Comparison of ENCODE assay signal across 20 mouse cellular contexts in genomic region chr6:82428890-82429289, GRCm38 (mm10). TPM values are rescaled to one million over a fixed set of nuclear protein-coding genes. Genes with fewer than 3 reads are reported as not detected.
DNase-seq lines count a peak whose midpoint lies in the region; ATAC-seq and TF ChIP-seq lines count a peak whose summit lies in the region.
"Had no signal": no experiment of that assay in that cellular context is flagged by ENCODE, and none has a peak within 500 bp of the region (broad histone marks: within the 10 kb centered on the region; RNA-seq: fewer than 3 reads in every experiment).

No protein-coding gene starts in this region.

- H3K9me3 ChIP-seq in liver, postnatal 0 days (ENCODE audit: low read length): no peaks in the 10 kb centered on the region
- no peaks in the 10 kb centered on the region for H3K9me3 ChIP-seq in MEL (replicated peaks; ENCODE audit: insufficient read depth, low read length)
- H3K9me3 ChIP-seq: limb, embryonic 15.5 days had no signal

- ATAC-seq in liver, postnatal 0 days: no peak
- no peak for ATAC-seq in erythroblast, adult 5-6 weeks (replicated peaks; ENCODE audit: low FRiP score, poor library complexity, severe bottlenecking)
- ATAC-seq: inflammation-experienced regulatory T-cells, adult 6 months had no signal

- TF ChIP-seq POLR2A in MEL (IDR thresholded peaks at IDR 0.05; ENCODE audit: control insufficient read depth in 1 of 2, insufficient read depth in 1 of 2, low read depth in 1 of 2, low read length in 2 of 2, poor library complexity in 1 of 2): no peak

- no peaks in the 10 kb centered on the region for H3K27me3 ChIP-seq in liver, postnatal 0 days (ENCODE audit: insufficient read depth, low read length)
- no peaks in the 10 kb centered on the region for H3K27me3 ChIP-seq in MEL (ENCODE audit: control insufficient read depth in 1 of 2, insufficient read depth in 2 of 2, low read length in 2 of 2)
- H3K27me3 ChIP-seq: heart, embryonic 12.5 days; limb, embryonic 15.5 days had no signal

- H3K4me3 ChIP-seq in liver, postnatal 0 days (ENCODE audit: low read depth, low read length): no peak overlapping the region
- no peak overlapping the region for H3K4me3 ChIP-seq in MEL (ENCODE audit: control insufficient read depth in 1 of 2, insufficient read depth in 1 of 2, low read depth in 2 of 2, low read length in 2 of 2)
- H3K4me3 ChIP-seq: heart, embryonic 12.5 days; limb, embryonic 15.5 days had no signal

- no peak for TF ChIP-seq RAD21 in MEL (IDR thresholded peaks at IDR 0.05; ENCODE audit: low read depth, low read length)

- H3K4me2 ChIP-seq in liver, postnatal 0 days (ENCODE audit: low read depth, low read length): no peak overlapping the region
- H3K4me2 ChIP-seq: heart, embryonic 12.5 days; limb, embryonic 15.5 days had no signal

- H3K4me1 ChIP-seq in liver, postnatal 0 days (ENCODE audit: insufficient read depth): no peaks in the 10 kb centered on the region
- no peaks in the 10 kb centered on the region for H3K4me1 ChIP-seq in MEL (ENCODE audit: control insufficient read depth in 1 of 2, insufficient read depth in 2 of 2, low read length in 2 of 2)
- H3K4me1 ChIP-seq: heart, embryonic 12.5 days; limb, embryonic 15.5 days had no signal

- intact Hi-C loops in left cerebral cortex, postnatal 36 days (cut with DNase I): no loop called here

- peak; percentile 3 for DNase-seq in embryo, embryonic 9.5 days (ENCODE audit: extremely low spot score)
- no peak for DNase-seq in embryo, embryonic 10 days (ENCODE audit: low spot score)
- DNase-seq in liver, postnatal 0 days: no peak
- no peak for DNase-seq in liver
- DNase-seq in MEL (ENCODE audit: low read depth, low spot score): peak; percentile 5
- DNase-seq in induced T-regulatory cell, adult 2 months (ENCODE audit: low read depth): peak; percentile 1
- DNase-seq in left cerebral cortex, postnatal 36 days (ENCODE audit: low spot score in 2 of 2): no peak
- DNase-seq: adrenal gland, adult 2 months; cerebellum, adult 2 months; gastrocnemius, postnatal 25 days; heart, postnatal 4 days; layer of hippocampus, adult 9-11 months; lung, postnatal 14 days; thymus, postnatal 25 days had no signal

- H3K36me3 ChIP-seq in liver, postnatal 0 days (replicated peaks; ENCODE audit: insufficient read depth, low read length): no peaks in the 10 kb centered on the region
- no peaks in the 10 kb centered on the region for H3K36me3 ChIP-seq in MEL (ENCODE audit: control insufficient read depth in 1 of 2, insufficient read depth in 2 of 2, low read length in 2 of 2)
- H3K36me3 ChIP-seq: heart, embryonic 12.5 days; limb, embryonic 15.5 days had no signal

- peak; percentile 30; the same call in 1 of the 2 replicates for TF ChIP-seq CTCF in liver, postnatal 0 days (IDR thresholded peaks at IDR 0.05; ENCODE audit: low read depth)
- TF ChIP-seq CTCF in MEL (IDR thresholded peaks at IDR 0.05 in 2 of 3, conservative IDR thresholded peaks at IDR 0.05 in 1 of 3; ENCODE audit: control insufficient read depth in 1 of 3, insufficient read depth in 1 of 3, low read depth in 2 of 3, low read length in 3 of 3, poor library complexity in 1 of 3, severe bottlenecking in 1 of 3): peak in 2 of 3 experiments; percentile 19 to 28; a peak in 3 of 6 replicates

- WGBS in liver, postnatal 0 days (ENCODE audit: insufficient replicate concordance): 49% methylated on average over 6 of the region's 6 CpGs

- no peaks in the 10 kb centered on the region for H3K79me2 ChIP-seq in MEL (ENCODE audit: control insufficient read depth, insufficient read depth, low read length, poor library complexity)

- no peak overlapping the region for H3K9ac ChIP-seq in liver, postnatal 0 days (replicated peaks)
- no peak overlapping the region for H3K9ac ChIP-seq in MEL (ENCODE audit: control insufficient read depth, low read depth, low read length, poor library complexity, severe bottlenecking)
- H3K9ac ChIP-seq: heart, embryonic 12.5 days; limb, embryonic 15.5 days had no signal

- no peak overlapping the region for H3K27ac ChIP-seq in liver, postnatal 0 days (ENCODE audit: low read depth)
- H3K27ac ChIP-seq in MEL (ENCODE audit: control insufficient read depth, low read depth, low read length): no peak overlapping the region
- H3K27ac ChIP-seq: kidney, postnatal 0 days; limb, embryonic 15.5 days had no signal

- no peak for TF ChIP-seq EP300 in liver, postnatal 0 days (IDR thresholded peaks at IDR 0.05; ENCODE audit: low read depth)
- no peak for TF ChIP-seq EP300 in MEL (IDR thresholded peaks at IDR 0.05; ENCODE audit: low read depth in 1 of 2, low read length in 2 of 2)

TF ChIP-seq in MEL, 35 proteins besides CTCF, POLR2A, EP300 and RAD21:
- no peak for TF ChIP-seq MAFK (IDR thresholded peaks at IDR 0.05; ENCODE audit: borderline replicate concordance, low read depth, low read length)
- no peak for TF ChIP-seq MAX (IDR thresholded peaks at IDR 0.05; ENCODE audit: low read length)
- TF ChIP-seq CHD1 (IDR thresholded peaks at IDR 0.05; ENCODE audit: low read depth, low read length): no peak
- TF ChIP-seq NELFE (IDR thresholded peaks at IDR 0.05; ENCODE audit: low read depth, low read length): no peak
- TF ChIP-seq USF2 (IDR thresholded peaks at IDR 0.05; ENCODE audit: borderline replicate concordance in 1 of 2, insufficient read depth in 1 of 2, low read depth in 1 of 2, low read length in 2 of 2): no peak
- no peak for TF ChIP-seq CHD2 (IDR thresholded peaks at IDR 0.05; ENCODE audit: low read length)
- TF ChIP-seq TBP (IDR thresholded peaks at IDR 0.05; ENCODE audit: low read depth, low read length): no peak
- TF ChIP-seq MYC (IDR thresholded peaks at IDR 0.05; ENCODE audit: low read depth, low read length): no peak
- TF ChIP-seq BHLHE40 (IDR thresholded peaks at IDR 0.05; ENCODE audit: borderline replicate concordance, low read depth, low read length): no peak
- no peak for TF ChIP-seq POLR2AphosphoS5 (IDR thresholded peaks at IDR 0.05; ENCODE audit: borderline replicate concordance, low read depth, low read length)
TF ChIP-seq in MEL: peak in this region for 0.

RNA-seq across cellular contexts. Expression of gene Tacr1, which starts 26.8 kb away (rescaled TPM):
- polyA plus RNA-seq in liver, postnatal 0 days (2015; fragmentation: Nextera tagmentation; extraction: Ambion mirVana): not detected in 2 replicates
- not detected in 2 replicates for total RNA-seq in MEL (2012; rRNA removed)
- not detected for polyA plus RNA-seq in MEL (2012; ENCODE audit: insufficient read depth in 1 of 2, insufficient read length in 2 of 2, low read depth in 1 of 2, low replicate concordance in 2 of 2, missing spikeins in 1 of 2)
- total RNA-seq in left cerebral cortex, postnatal 36 days (2021): 1 to 10 TPM; 2.1 to 4.0 TPM
- total RNA-seq in erythroblast, adult 5-6 weeks (2015; ENCODE audit: low replicate concordance): not detected in 2 replicates
- not detected in 2 replicates for total RNA-seq in erythroblast, adult 5-6 weeks (2017; ENCODE audit: low replicate concordance)
- total RNA-seq: adrenal gland, adult 2 months; gastrocnemius, postnatal 25 days; monocyte, adult 5-6 weeks had no signal
- polyA plus RNA-seq: adrenal gland, adult 2 months; inflammation-experienced regulatory T-cells, adult 6 months had no signal

Comparison
In these comparisons a context has a peak if more than half of its experiments do, and no peak if none do; other contexts are left out.
1. DNase-seq: peak in embryo, embryonic 9.5 days (single experiment), MEL (single experiment) and induced T-regulatory cell, adult 2 months (single experiment); none in embryo, embryonic 10 days (single experiment), liver, postnatal 0 days (single experiment), liver (single experiment) and left cerebral cortex, postnatal 36 days (0 of 2).